Mouse (Mus musculus) heart, embryonic 14.5 days (tissue): ENCODE measurements at regions not wholly inside any gene's neighbourhood (a gene's known extent, or its start where the extent isn't known, plus 50 kb on each side); places are given as distances from the start of the nearest gene placed in this dataset.
A peak's percentile ranks its signal among the peaks of the same experiment; 100 is the strongest.

Experiments used
- ATAC-seq: fragments of 200-750 bp; cut with Nextera tagmentation; 2 replicates; pipeline ENCODE4 v1.8.0; 2017; ENCODE audit warnings: low read depth, moderate TSS enrichment; ENCODE audit not compliant: insufficient number of reproducible peaks, insufficient read depth, low FRiP score
- H3K27ac ChIP-seq, 2 experiments: fragments of 200-500 bp in 1 of 2; fragments of 300-500 bp in 1 of 2; sonication (generic) in 1 of 2; replicated peaks in 1 of 2; 2 replicates each; pipeline ENCODE4 v1.5.1; 2012 to 2014; ENCODE audit warnings: low read depth in 2 of 2, low read length in 2 of 2, control low read depth in 1 of 2, mild to moderate bottlenecking in 1 of 2, mixed read lengths in 1 of 2; ENCODE audit not compliant: control insufficient read depth in 1 of 2, insufficient read depth in 1 of 2
- H3K27me3 ChIP-seq: fragments of 300-500 bp; sonication (generic); 2 replicates; pipeline ENCODE4 v1.6.1; 2014; ENCODE audit warnings: mild to moderate bottlenecking, low read length, control low read depth; ENCODE audit not compliant: control insufficient read depth, insufficient read depth
- H3K36me3 ChIP-seq: fragments of 300-500 bp; sonication (generic); 2 replicates; pipeline ENCODE4 v1.6.1; 2014; ENCODE audit warnings: mild to moderate bottlenecking, control low read depth, low read length, mixed read lengths; ENCODE audit not compliant: control insufficient read depth, insufficient read depth
- H3K4me1 ChIP-seq, 2 experiments: fragments of 200-500 bp in 1 of 2; fragments of 300-500 bp in 1 of 2; sonication (generic) in 1 of 2; 2 replicates each; pipeline ENCODE4 v1.6.1; 2012 to 2014; ENCODE audit warnings: low read length in 2 of 2, control low read depth in 1 of 2, mixed read lengths in 1 of 2; ENCODE audit not compliant: control insufficient read depth in 2 of 2, insufficient read depth in 2 of 2
- H3K4me2 ChIP-seq: fragments of 300-500 bp; sonication (generic); 2 replicates; pipeline ENCODE4 v1.6.1; 2014; ENCODE audit warnings: mild to moderate bottlenecking, low read length
- H3K4me3 ChIP-seq, 2 experiments: fragments of 200-500 bp in 1 of 2; fragments of 300-500 bp in 1 of 2; sonication (generic) in 1 of 2; 2 replicates each; pipeline ENCODE4 v1.5.1; 2012 to 2014; ENCODE audit warnings: low read length in 2 of 2, mild to moderate bottlenecking in 2 of 2, control low read depth in 1 of 2, low read depth in 1 of 2, moderate library complexity in 1 of 2; ENCODE audit not compliant: control insufficient read depth in 1 of 2, insufficient read depth in 1 of 2
- H3K9ac ChIP-seq: fragments of 300-500 bp; sonication (generic); 2 replicates; pipeline ENCODE4 v1.6.1; 2014; ENCODE audit warnings: mild to moderate bottlenecking, low read length
- H3K9me3 ChIP-seq: fragments of 300-500 bp; sonication (generic); 2 replicates; pipeline ENCODE4 v1.6.1; 2016; ENCODE audit warnings: low read length, control low read depth; ENCODE audit not compliant: control insufficient read depth
- WGBS: fragments of 180-500 bp; shearing (Covaris S2); extraction: QIAGEN DNeasy Blood & Tissue Kit; methylation state at CpG from one replicate; pipeline ENCODE4 v1.1.7; 2014; 5-methylcytosine and 5-hydroxymethylcytosine counted together

DNA sequence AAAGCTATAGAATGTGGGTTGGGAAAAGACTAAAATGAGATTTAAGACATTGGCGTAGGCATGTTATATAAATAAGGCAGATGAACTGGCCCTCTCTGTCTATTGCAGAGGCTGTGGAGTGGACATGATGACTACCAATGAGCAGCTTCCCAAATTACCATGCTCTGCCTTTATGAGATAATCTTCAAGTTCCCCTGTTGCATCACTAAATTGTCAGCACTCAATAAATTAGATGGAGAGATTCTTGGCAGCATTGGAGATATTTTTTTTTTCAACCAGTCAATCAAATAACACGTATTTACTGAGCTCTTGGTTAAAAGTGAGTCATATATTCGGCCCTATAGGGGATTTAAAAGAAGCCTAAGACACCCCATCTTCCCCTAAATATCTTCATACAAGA, 91.6 kb upstream of the Spag17 start:
- H3K27me3 ChIP-seq: no peaks in the 10 kb centered on the region
- no peak overlapping the region for H3K4me2 ChIP-seq
- no peak overlapping the region for H3K4me3 ChIP-seq
- H3K36me3 ChIP-seq: no peaks in the 10 kb centered on the region
- H3K27ac ChIP-seq: no peak overlapping the region
- no peak for ATAC-seq
- peaks cover 4 to 5% of the 10 kb centered on the region in 2 experiments; a peak in 3 of 4 replicates for H3K4me1 ChIP-seq
- H3K9me3 ChIP-seq: no peaks in the 10 kb centered on the region
- H3K9ac ChIP-seq: no peak overlapping the region
- 70% methylated on average over 3 of the region's 3 CpGs for WGBS

DNA sequence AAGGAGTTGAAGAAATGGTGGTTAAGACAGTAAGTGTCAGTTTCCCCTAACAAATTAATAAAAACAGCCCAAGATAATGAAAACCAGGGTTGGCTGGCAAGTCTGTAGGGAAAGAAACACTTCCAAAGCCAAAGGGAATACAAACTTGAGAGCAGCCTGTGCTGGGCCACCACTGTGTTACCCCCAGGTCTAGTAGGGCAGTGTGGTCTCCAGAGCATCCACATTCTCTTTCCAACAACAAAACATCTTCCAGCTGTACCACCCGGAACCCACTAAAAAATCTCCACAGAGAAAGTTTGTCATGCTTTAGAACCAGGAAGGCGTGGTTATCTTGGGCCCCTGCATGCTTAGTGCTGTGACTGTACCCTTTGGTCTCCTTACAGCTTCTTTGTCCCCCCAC, 89.4 kb upstream of the Spag17 start:
- H3K4me2 ChIP-seq: no peak overlapping the region
- WGBS: 88% methylated on average over 2 of the region's 2 CpGs

DNA sequence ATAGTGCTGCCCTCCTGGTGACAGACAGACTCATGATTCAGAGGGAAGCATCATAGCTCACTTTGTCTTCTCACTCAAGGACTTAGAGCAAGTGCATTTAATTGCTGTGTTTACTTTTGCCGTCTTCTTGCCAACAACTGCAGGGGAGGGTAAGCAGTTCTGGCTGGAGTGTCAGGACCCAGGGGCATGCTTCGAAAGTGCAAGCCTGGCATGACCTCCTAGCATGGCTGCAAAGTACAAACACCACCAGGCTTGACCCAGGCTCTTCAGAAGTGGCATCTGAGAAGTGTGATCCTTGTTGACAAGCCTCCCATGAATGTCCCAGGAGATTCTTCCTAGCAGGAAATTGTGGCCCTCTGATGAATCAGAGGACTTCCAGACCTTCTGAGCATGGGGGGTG, 87.4 kb upstream of the Spag17 start:
- no peak overlapping the region for H3K4me3 ChIP-seq
- no peaks in the 10 kb centered on the region for H3K27me3 ChIP-seq
- H3K9ac ChIP-seq: no peak overlapping the region
- H3K4me1 ChIP-seq: peaks cover 4 to 5% of the 10 kb centered on the region in 2 experiments; a peak in 3 of 4 replicates
- H3K36me3 ChIP-seq: no peaks in the 10 kb centered on the region
- no peak for ATAC-seq
- no peaks in the 10 kb centered on the region for H3K9me3 ChIP-seq
- 46% methylated on average over 2 of the region's 2 CpGs for WGBS
- H3K27ac ChIP-seq: no peak overlapping the region; a peak in 1 of 4 replicates
- H3K4me2 ChIP-seq: no peak overlapping the region

More for the DNA sequence above, 89.4 kb upstream of the Spag17 start:
- H3K9ac ChIP-seq: no peak overlapping the region
- H3K27ac ChIP-seq: no peak overlapping the region
- H3K4me1 ChIP-seq: peaks cover 4 to 5% of the 10 kb centered on the region in 2 experiments; a peak in 3 of 4 replicates
- H3K9me3 ChIP-seq: no peaks in the 10 kb centered on the region
- no peaks in the 10 kb centered on the region for H3K36me3 ChIP-seq
- no peak overlapping the region for H3K4me3 ChIP-seq
- ATAC-seq: no peak
- no peaks in the 10 kb centered on the region for H3K27me3 ChIP-seq

DNA sequence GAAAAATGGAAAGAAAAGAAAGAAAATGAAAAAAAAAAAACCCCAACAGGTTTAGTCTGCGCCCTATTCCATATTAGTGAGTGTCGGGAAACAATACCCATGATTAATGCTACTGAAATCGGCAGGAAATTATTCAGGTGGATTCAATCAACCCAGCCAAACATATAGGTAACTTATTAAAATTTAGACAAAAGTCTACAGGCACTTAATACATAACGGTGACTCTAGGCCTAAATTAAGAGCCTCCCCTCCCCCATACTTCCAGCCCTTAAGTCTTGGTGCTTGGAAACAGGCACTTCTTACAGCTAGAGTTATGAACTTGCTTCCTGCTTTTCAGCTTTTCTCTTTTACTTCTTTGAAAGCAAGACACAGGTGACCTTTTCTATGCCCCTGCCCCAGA, 74.7 kb upstream of the Spag17 start:
- H3K9me3 ChIP-seq: no peaks in the 10 kb centered on the region
- no peaks in the 10 kb centered on the region for H3K27me3 ChIP-seq
- no peak for ATAC-seq
- 91% methylated on average over 4 of the region's 4 CpGs for WGBS
- H3K9ac ChIP-seq: no peak overlapping the region
- no peak overlapping the region for H3K27ac ChIP-seq
- peaks cover 0 to 5% of the 10 kb centered on the region in 2 experiments; a peak in 2 of 4 replicates for H3K4me1 ChIP-seq
- H3K4me2 ChIP-seq: no peak overlapping the region
- H3K4me3 ChIP-seq: no peak overlapping the region
- H3K36me3 ChIP-seq: no peaks in the 10 kb centered on the region

DNA sequence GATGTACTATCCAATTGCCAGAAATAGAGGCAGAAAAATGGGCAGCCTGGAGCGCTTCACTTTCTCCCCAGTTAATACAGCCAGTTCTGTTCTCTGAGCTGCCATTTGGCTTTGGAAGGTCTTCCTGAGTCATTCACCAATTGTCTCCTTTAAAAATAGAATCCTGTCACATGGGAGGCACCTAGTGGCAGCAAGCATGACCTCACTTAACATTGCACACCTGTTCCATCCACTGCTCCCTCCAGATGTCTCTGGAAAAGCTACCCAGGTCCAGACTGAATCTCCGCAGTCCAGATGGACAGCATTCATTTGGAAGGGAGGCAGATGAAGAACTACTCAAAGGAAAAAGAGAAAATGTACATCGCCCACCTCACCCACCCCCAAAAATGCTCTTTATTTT, 73.9 kb upstream of the Spag17 start:
- no peaks in the 10 kb centered on the region for H3K27me3 ChIP-seq
- peaks cover 2 to 8% of the 10 kb centered on the region in 2 experiments; a peak in 2 of 4 replicates for H3K4me1 ChIP-seq
- no peak overlapping the region for H3K9ac ChIP-seq
- no peaks in the 10 kb centered on the region for H3K36me3 ChIP-seq
- no peak for ATAC-seq
- no peak overlapping the region for H3K4me3 ChIP-seq
- no peaks in the 10 kb centered on the region for H3K9me3 ChIP-seq
- 79% methylated on average over 3 of the region's 3 CpGs for WGBS
- H3K4me2 ChIP-seq: no peak overlapping the region
- no peak overlapping the region for H3K27ac ChIP-seq

DNA sequence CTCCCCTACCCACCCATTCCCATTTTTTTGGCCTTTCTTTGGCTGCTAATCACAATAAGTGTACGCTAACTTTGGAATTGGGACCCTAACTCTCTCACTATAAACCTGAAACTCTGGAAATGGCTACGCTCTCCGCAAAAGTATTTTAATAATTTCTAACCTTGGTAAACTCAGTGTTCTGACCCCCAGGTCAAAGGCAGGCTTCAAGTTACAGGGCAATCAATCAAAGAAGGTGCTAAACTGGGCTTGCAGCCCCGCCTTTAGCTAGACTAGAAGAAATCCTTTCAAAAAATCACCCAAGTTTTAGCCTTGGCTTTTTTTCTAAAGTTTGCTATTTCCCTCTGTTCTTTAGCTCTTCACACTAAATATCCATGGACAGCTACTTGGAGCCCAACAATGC, 72.4 kb upstream of the Spag17 start:
- no peak overlapping the region for H3K4me2 ChIP-seq
- no peak overlapping the region for H3K9ac ChIP-seq
- no peak overlapping the region for H3K4me3 ChIP-seq
- no peak overlapping the region for H3K27ac ChIP-seq
- WGBS: 85% methylated on average over 4 of the region's 4 CpGs
- no peaks in the 10 kb centered on the region for H3K36me3 ChIP-seq
- H3K9me3 ChIP-seq: no peaks in the 10 kb centered on the region
- H3K4me1 ChIP-seq: peaks cover 2 to 8% of the 10 kb centered on the region in 2 experiments; a peak in 2 of 4 replicates
- no peak for ATAC-seq
- H3K27me3 ChIP-seq: no peaks in the 10 kb centered on the region

DNA sequence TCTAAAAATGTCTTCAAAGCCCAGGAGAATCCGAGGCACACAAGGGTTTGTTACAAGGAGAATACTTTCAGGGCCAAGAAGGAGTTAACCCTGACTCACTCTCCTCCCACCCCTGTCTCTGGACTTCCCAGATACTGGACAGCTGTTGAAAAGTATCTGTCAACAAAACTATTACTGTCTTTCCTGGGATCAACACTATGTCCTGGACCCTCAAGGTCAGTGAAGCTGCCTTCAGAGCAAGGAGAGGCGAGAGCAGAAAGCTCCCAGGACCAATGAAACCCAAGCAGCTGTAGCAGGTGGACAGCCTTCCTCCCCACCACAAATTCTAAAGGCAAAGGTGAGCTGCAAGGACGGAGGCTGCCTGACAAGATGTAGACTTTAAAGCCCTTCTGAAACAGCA, 70.1 kb upstream of the Spag17 start:
- Histone ChIP-seq H3K4me1 (peaks cover 2 to 8% of the 10 kb centered on the region in 2 experiments; a peak in 3 of 4 replicates), H3K9ac (no peak overlapping the region), H3K36me3 (no peaks in the 10 kb centered on the region), H3K9me3 (no peaks in the 10 kb centered on the region), H3K4me3 (no peak overlapping the region), H3K4me2 (0 out of 2 replicates have a peak overlapping the region, but pooled peaks have one; percentile 6), H3K27ac (peak overlapping the region in 1 of 2 experiments; percentile 21; a peak in 1 of 4 replicates), H3K27me3 (no peaks in the 10 kb centered on the region)
- WGBS: 15% methylated on average over 3 of the region's 3 CpGs
- no peak for ATAC-seq

DNA sequence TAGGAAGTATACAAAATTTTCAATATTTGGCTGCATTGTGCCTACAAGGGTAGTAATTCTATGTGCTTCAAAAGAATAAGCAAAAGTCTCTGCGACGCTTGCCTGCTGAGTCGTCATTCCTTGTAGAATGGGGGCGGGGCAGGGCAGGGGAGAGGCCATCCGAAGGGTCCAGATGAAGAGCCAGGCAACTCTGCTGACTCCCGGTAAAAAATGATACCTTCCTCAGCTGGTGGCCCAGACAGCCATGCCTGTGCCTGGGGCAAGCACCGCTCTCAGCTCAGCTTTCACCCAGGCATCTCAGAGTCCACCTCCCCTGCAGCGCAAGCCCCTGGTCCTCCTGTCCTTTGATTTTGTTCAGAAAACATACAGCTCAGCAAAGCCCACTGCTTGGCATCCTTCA, 67.2 kb upstream of the Spag17 start:
- no peak overlapping the region for H3K9ac ChIP-seq
- peaks cover 4 to 10% of the 10 kb centered on the region in 2 experiments for H3K4me1 ChIP-seq
- no peak overlapping the region for H3K27ac ChIP-seq
- no peaks in the 10 kb centered on the region for H3K9me3 ChIP-seq
- no peaks in the 10 kb centered on the region for H3K36me3 ChIP-seq
- WGBS: 62% methylated on average over 7 of the region's 8 CpGs
- H3K4me2 ChIP-seq: no peak overlapping the region
- H3K4me3 ChIP-seq: no peak overlapping the region
- no peak for ATAC-seq
- no peaks in the 10 kb centered on the region for H3K27me3 ChIP-seq
